In the genomic region with DNA sequence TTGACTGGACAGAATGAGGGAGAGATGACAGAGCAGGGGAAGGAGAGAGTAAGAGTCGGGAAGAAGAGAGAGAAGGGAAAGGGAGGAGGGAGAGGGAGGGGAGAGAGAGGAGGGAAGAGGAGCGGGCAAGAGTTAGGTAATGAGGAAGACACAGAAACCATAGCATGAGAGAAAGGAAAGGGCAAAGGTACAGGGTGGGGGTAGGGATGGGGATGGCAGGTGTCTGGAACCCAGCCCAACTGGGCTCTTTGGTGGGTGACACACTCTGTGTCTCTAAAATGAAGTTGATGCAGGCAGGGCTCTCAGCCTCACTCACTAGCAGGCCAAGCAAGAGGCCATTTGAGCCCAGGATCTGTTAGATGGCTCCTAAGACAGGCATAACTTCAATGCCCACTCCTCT, we compare ENCODE assay signal across 13 mouse cellular contexts.
"Had no signal": no experiment of that assay in that cellular context is flagged by ENCODE, and none has a peak within 500 bp of the region (broad histone marks: within the 10 kb centered on the region; RNA-seq: fewer than 3 reads in every experiment).

No protein-coding gene starts in this region.

- ATAC-seq: liver, postnatal 0 days had no signal

- H3K9me3 ChIP-seq: lung, embryonic 15.5 days had no signal

- H3K27me3 ChIP-seq: limb, embryonic 12.5 days; liver, embryonic 13.5 days; lung, embryonic 15.5 days had no signal

- H3K4me3 ChIP-seq: left cerebral cortex, adult 2 months; limb, embryonic 12.5 days; liver, embryonic 13.5 days; lung, embryonic 15.5 days had no signal

- DNase-seq: kidney, postnatal 14 days; liver; liver, embryonic 13.5 days; liver, postnatal 0 days; lung, postnatal 14 days; right cerebral cortex, postnatal 14 days; thymus, postnatal 36 days had no signal

- H3K9ac ChIP-seq: limb, embryonic 12.5 days; liver, embryonic 13.5 days; liver, postnatal 0 days; lung, embryonic 15.5 days had no signal

- H3K36me3 ChIP-seq: limb, embryonic 12.5 days; liver, embryonic 13.5 days; lung, embryonic 15.5 days had no signal

- H3K4me1 ChIP-seq: limb, embryonic 12.5 days; liver, embryonic 13.5 days; megakaryocyte, embryonic 14.5 days had no signal

- H3K4me2 ChIP-seq: limb, embryonic 12.5 days; liver, embryonic 13.5 days; lung, embryonic 15.5 days; midbrain, embryonic 11.5 days had no signal

- H3K27ac ChIP-seq: left cerebral cortex, adult 2 months; limb, embryonic 12.5 days; liver, embryonic 13.5 days; macrophage had no signal
